Mouse (Mus musculus) heart, embryonic 11.5 days (tissue): ENCODE measurements at regions not wholly inside any gene's neighbourhood (a gene's known extent, or its start where the extent isn't known, plus 50 kb on each side); places are given as distances from the start of the nearest gene placed in this dataset.

Experiments
- ATAC-seq: fragments of 200-750 bp; cut with Nextera tagmentation; replicated peaks from 2 replicates; pipeline ENCODE4 v1.8.0; 2017; ENCODE audit warnings: moderate library complexity; ENCODE audit not compliant: insufficient number of reproducible peaks, low FRiP score, low TSS enrichment
- H3K27ac ChIP-seq: fragments of 300-500 bp; sonication (generic); 2 replicates; pipeline ENCODE4 v1.5.1; 2014; ENCODE audit warnings: mild to moderate bottlenecking, low read depth, low read length
- H3K27me3 ChIP-seq: fragments of 300-500 bp; sonication (generic); 2 replicates; pipeline ENCODE4 v1.6.1; 2014; ENCODE audit warnings: mild to moderate bottlenecking, low read length, mixed read lengths; ENCODE audit not compliant: control insufficient read depth, insufficient read depth
- H3K36me3 ChIP-seq: fragments of 300-500 bp; sonication (generic); 2 replicates; pipeline ENCODE4 v1.6.1; 2014; ENCODE audit warnings: mild to moderate bottlenecking, low read length, moderate library complexity, mixed read lengths; ENCODE audit not compliant: control insufficient read depth, insufficient read depth
- H3K4me1 ChIP-seq: fragments of 300-500 bp; sonication (generic); 2 replicates; pipeline ENCODE4 v1.6.1; 2014; ENCODE audit warnings: low read length; ENCODE audit not compliant: control insufficient read depth, insufficient read depth
- H3K4me2 ChIP-seq: fragments of 300-500 bp; sonication (generic); 2 replicates; pipeline ENCODE4 v1.6.1; 2014; ENCODE audit warnings: mild to moderate bottlenecking, moderate library complexity
- H3K4me3 ChIP-seq: fragments of 300-500 bp; sonication (generic); 2 replicates; pipeline ENCODE4 v1.5.1; 2014; ENCODE audit warnings: low read depth, low read length
- H3K9ac ChIP-seq: fragments of 300-500 bp; sonication (generic); 2 replicates; pipeline ENCODE4 v1.6.1; 2014; ENCODE audit warnings: mild to moderate bottlenecking, low read depth, low read length, moderate library complexity
- H3K9me3 ChIP-seq: fragments of 300-500 bp; sonication (generic); replicated peaks from 2 replicates; pipeline ENCODE4 v1.6.1; 2016; ENCODE audit warnings: low read length; ENCODE audit not compliant: control insufficient read depth
- WGBS: fragments of 180-500 bp; shearing (Covaris S2); extraction: QIAGEN DNeasy Blood & Tissue Kit; methylation state at CpG from one replicate; pipeline ENCODE4 v1.1.7; 2014; ENCODE audit not compliant: insufficient replicate concordance; 5-methylcytosine and 5-hydroxymethylcytosine counted together

DNA sequence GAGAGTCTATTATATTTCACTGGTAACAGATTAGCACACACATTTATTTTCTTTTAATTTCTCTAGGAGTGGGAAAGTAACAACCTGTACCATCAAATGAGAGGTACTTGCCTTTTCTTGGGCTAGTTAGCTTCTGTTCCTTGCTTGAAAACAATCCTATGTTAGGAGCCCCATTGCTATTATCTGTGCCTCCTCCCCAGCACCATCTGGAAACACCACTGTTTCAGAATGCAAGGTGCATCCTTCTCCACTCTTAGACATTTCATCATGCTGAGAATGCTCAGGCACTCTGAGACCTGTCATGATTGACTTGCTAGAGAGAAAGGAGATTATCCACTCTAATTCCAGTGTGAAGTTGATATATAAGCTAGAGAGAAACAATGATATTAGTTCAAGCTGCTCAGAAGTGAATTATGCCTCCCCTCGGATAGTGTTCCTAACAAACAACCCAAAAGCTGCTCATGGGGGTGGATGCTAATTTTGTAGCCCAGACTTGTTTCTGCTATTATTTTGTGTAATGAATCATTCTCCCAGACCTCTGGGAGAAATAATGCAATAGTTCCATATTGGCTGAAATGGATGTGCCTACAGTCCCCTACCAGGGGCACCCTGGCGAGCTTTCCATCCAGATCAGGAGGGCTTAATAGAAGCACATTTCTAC is 119.0 kb upstream of the Cttnbp2 start:
- H3K27me3 ChIP-seq, result no peaks in the 10 kb centered on the region
- H3K36me3 ChIP-seq, result no peaks in the 10 kb centered on the region
- H3K27ac ChIP-seq, result no peak overlapping the region
- no peaks in the 10 kb centered on the region for H3K4me1 ChIP-seq
- no peak overlapping the region for H3K4me3 ChIP-seq
- H3K9me3 ChIP-seq, result no peaks in the 10 kb centered on the region
- WGBS, result 79% methylated on average over 2 of the region's 2 CpGs
- ATAC-seq, result no peak
- H3K9ac ChIP-seq, result no peak overlapping the region
- no peak overlapping the region for H3K4me2 ChIP-seq

GRCm38 (mm10) chr6:18639712-18640383 is 125.2 kb upstream of the Cttnbp2 start:
- WGBS, result 38% methylated on average over 3 of the region's 3 CpGs
- H3K27ac ChIP-seq, result no peak overlapping the region
- H3K27me3 ChIP-seq, result no peaks in the 10 kb centered on the region
- H3K4me1 ChIP-seq, result no peaks in the 10 kb centered on the region
- ATAC-seq, result no peak
- no peak overlapping the region for H3K9ac ChIP-seq
- no peaks in the 10 kb centered on the region for H3K36me3 ChIP-seq
- H3K4me3 ChIP-seq, result no peak overlapping the region
- H3K4me2 ChIP-seq, result no peak overlapping the region
- no peaks in the 10 kb centered on the region for H3K9me3 ChIP-seq

GRCm38 (mm10) chr6:18648898-18649591 is 134.4 kb upstream of the Cttnbp2 start:
- no peak for ATAC-seq
- no peaks in the 10 kb centered on the region for H3K9me3 ChIP-seq
- no peaks in the 10 kb centered on the region for H3K27me3 ChIP-seq
- H3K4me2 ChIP-seq, result no peak overlapping the region
- no peaks in the 10 kb centered on the region for H3K4me1 ChIP-seq
- no peaks in the 10 kb centered on the region for H3K36me3 ChIP-seq
- H3K27ac ChIP-seq, result no peak overlapping the region
- 81% methylated on average over 5 of the region's 5 CpGs for WGBS
- no peak overlapping the region for H3K9ac ChIP-seq
- H3K4me3 ChIP-seq, result no peak overlapping the region

GRCm38 (mm10) chr6:18651319-18651718 is 136.7 kb upstream of the Cttnbp2 start:
- H3K4me2 ChIP-seq, result no peak overlapping the region
- ATAC-seq, result no peak
- 68% methylated on average over 3 of the region's 3 CpGs for WGBS
- H3K9me3 ChIP-seq, result no peaks in the 10 kb centered on the region
- no peaks in the 10 kb centered on the region for H3K4me1 ChIP-seq
- no peaks in the 10 kb centered on the region for H3K27me3 ChIP-seq
- no peaks in the 10 kb centered on the region for H3K36me3 ChIP-seq
- H3K9ac ChIP-seq, result no peak overlapping the region
- no peak overlapping the region for H3K27ac ChIP-seq
- no peak overlapping the region for H3K4me3 ChIP-seq

DNA sequence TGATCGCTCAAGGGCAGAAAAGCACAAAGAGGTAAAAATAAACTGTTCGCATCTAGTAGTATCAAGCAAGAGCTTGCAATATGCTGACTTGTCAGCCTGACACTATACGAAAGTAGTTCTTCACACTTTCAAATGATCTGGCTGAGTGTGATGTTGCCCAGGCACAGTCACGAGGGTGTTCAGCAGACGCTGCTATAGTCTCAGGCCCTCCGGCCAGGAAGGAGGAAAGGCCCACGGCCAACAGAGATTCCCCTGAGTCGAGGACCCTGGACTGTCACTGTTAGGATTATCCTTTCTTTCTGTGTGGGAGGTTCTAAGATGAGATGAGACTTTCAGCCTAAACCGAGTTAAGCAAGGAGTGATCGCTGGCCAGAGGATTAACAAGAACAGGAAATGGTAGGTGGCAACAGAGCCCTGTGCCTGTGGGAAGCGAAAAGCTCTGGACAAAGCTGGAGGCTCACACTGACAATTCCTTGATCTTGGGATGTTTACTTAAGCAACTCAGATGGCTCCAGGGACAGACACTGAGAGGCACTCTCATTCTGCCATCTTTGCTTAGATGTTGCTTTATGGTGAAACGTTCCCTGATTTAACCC is 137.5 kb upstream of the Cttnbp2 start:
- no peak overlapping the region for H3K27ac ChIP-seq

GRCm38 (mm10) chr6:18654275-18654674 is 139.6 kb upstream of the Cttnbp2 start:
- H3K9me3 ChIP-seq, result no peaks in the 10 kb centered on the region
- 50% methylated on average over 6 of the region's 6 CpGs for WGBS
- H3K4me2 ChIP-seq, result no peak overlapping the region
- no peaks in the 10 kb centered on the region for H3K36me3 ChIP-seq
- H3K4me3 ChIP-seq, result no peak overlapping the region
- H3K27ac ChIP-seq, result no peak overlapping the region
- no peaks in the 10 kb centered on the region for H3K4me1 ChIP-seq
- no peak overlapping the region for H3K9ac ChIP-seq
- H3K27me3 ChIP-seq, result no peaks in the 10 kb centered on the region
- no peak for ATAC-seq

More for the DNA sequence above, 137.5 kb upstream of the Cttnbp2 start:
- no peaks in the 10 kb centered on the region for H3K9me3 ChIP-seq
- WGBS, result 41% methylated on average over 12 of the region's 12 CpGs
- H3K4me3 ChIP-seq, result no peak overlapping the region
- H3K4me2 ChIP-seq, result no peak overlapping the region
- no peak for ATAC-seq
- H3K36me3 ChIP-seq, result no peaks in the 10 kb centered on the region
- H3K4me1 ChIP-seq, result no peaks in the 10 kb centered on the region
- H3K9ac ChIP-seq, result no peak overlapping the region
- H3K27me3 ChIP-seq, result no peaks in the 10 kb centered on the region

DNA sequence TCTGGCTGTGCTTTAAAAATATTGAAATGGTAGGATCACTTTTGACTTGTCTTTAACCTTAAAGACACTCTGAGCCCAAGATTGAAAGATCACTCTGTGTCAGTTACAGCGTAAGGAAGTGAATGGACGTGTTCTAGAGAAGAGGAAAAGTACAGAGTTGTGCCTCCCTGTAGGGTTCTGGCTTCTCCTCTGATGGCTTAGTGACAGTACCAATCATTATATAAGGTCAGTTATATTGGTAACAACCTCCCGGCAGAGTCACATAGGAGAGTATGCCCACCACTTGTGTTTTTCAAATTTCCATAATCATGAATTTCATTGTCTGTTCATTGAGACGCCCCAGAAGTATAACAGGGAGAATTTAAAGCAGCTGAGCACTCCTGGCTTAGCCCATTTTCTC is 141.6 kb upstream of the Cttnbp2 start:
- no peaks in the 10 kb centered on the region for H3K4me1 ChIP-seq
- H3K36me3 ChIP-seq, result no peaks in the 10 kb centered on the region
- no peak for ATAC-seq
- no peak overlapping the region for H3K27ac ChIP-seq
- WGBS, result 85% methylated on average over 4 of the region's 4 CpGs
- H3K4me2 ChIP-seq, result no peak overlapping the region
- no peaks in the 10 kb centered on the region for H3K9me3 ChIP-seq
- H3K27me3 ChIP-seq, result no peaks in the 10 kb centered on the region
- no peak overlapping the region for H3K4me3 ChIP-seq
- H3K9ac ChIP-seq, result no peak overlapping the region

- no peak overlapping the region for H3K4me3 ChIP-seq
- no peak overlapping the region for H3K9ac ChIP-seq
- WGBS, result 85% methylated on average over 7 of the region's 7 CpGs
- no peaks in the 10 kb centered on the region for H3K36me3 ChIP-seq
- ATAC-seq, result no peak
- H3K9me3 ChIP-seq, result no peaks in the 10 kb centered on the region
- no peak overlapping the region for H3K4me2 ChIP-seq
- no peaks in the 10 kb centered on the region for H3K27me3 ChIP-seq
- H3K27ac ChIP-seq, result no peak overlapping the region
- H3K4me1 ChIP-seq, result no peaks in the 10 kb centered on the region
These were observed 142.2 kb upstream of the Cttnbp2 start for GRCm38 (mm10) chr6:18656772-18657401.
